Mouse (Mus musculus): ENCODE measurements around the gene Ferd3l. TPM values are rescaled to one million over a fixed set of nuclear protein-coding genes. Genes with fewer than 3 reads are reported as not detected.

Ferd3l gene
- polyA plus RNA-seq, 1 experiment from 2014 or later, result 3.5 TPM

GRCm38 (mm10) chr12:33968041-33968897, 40.0 kb downstream of the Ferd3l start:
- Histone ChIP-seq H3K27me3 (peaks cover 95% of the 10 kb centered on the region), H3K27ac (no peak overlapping the region), H3K4me3 (replicated peaks) (peak overlapping the region; percentile 20), H3K36me3 (no peaks in the 10 kb centered on the region), H3K9ac (replicated peaks) (no peak overlapping the region), H3K4me1 (replicated peaks) (peaks cover 22% of the 10 kb centered on the region), H3K4me2 (replicated peaks) (peak overlapping the region; percentile 47), H3K9me3 (no peaks in the 10 kb centered on the region)
- WGBS, result under 1% methylated on average over 37 of the region's 37 CpGs
- ATAC-seq, result peak; percentile 28; the same call in 1 of the 2 replicates

DNA sequence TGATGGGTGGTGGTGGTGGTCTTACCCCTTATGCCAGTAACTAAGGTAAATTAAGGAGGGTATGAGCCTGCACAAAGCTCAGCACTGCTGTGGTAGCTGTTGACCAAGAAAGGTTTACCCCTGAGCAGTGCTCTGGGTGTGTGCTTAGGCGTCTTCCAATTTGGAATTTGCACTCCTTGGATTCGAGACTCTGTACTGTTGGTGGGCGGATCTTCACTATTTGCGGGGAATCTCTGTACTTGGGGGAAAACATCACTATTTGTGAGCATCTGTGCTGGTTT, 40.6 kb downstream of the Ferd3l start:
- H3K36me3 ChIP-seq, result no peaks in the 10 kb centered on the region
- WGBS, result 8% methylated on average over 4 of the region's 4 CpGs
- no peak overlapping the region for H3K4me2 ChIP-seq (replicated peaks)
- peaks cover 94% of the 10 kb centered on the region for H3K27me3 ChIP-seq
- H3K9me3 ChIP-seq, result no peaks in the 10 kb centered on the region
- peaks cover 22% of the 10 kb centered on the region for H3K4me1 ChIP-seq (replicated peaks)
- ATAC-seq, result no peak
- no peak overlapping the region for H3K27ac ChIP-seq
- no peak overlapping the region; the same call in 1 of the 2 replicates for H3K4me3 ChIP-seq (replicated peaks)
- H3K9ac ChIP-seq (replicated peaks), result no peak overlapping the region

Other genes with a start within 250 kb of the Ferd3l start
- 1.0 and 1.7 TPM in 2 replicates for gene Twist1, start 29.2 kb downstream of the Ferd3l start, polyA plus RNA-seq (2015; fragmentation: Nextera tagmentation; extraction: Ambion mirVana)